Mouse (Mus musculus): ENCODE data around the gene Kdm5a.

DNA sequence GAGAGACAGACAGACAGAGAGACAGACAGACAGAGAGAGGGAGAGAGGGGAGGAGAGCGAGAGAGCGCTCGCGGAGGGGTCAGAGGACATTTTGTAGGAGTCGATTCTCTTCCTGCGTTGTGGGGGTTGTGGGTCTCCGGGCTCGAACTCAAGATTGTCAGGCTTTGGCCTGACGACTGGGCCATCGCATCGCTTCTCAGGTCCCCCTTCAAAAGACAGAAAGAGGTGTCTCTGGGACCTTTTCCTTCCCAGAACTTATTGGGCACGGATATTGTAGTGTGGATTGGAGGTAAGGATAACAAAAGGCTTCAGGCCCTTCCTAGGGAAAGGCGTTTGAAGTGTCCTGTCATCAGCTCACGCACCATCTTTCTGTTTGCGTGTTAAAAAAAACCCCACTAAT lies 1.1 kb downstream of the Kdm5a start:
- TF ChIP-seq POLR2A (IDR thresholded peaks at IDR 0.05; ENCODE audit: borderline replicate concordance, insufficient read depth, low read length) (no peak), CTCF (IDR thresholded peaks at IDR 0.05; ENCODE audit: borderline replicate concordance, insufficient read depth, low read depth, low read length) (no peak)

Measured in cerebellum, adult 2 months (tissue).